Mouse (Mus musculus) stomach, embryonic 14.5 days (tissue): Measurements from ENCODE around the gene Crim1. TPM values are rescaled to one million over a fixed set of nuclear protein-coding genes. Genes with fewer than 3 reads are reported as not detected.
A peak's percentile ranks its signal among the peaks of the same experiment; 100 is the strongest.

Experiments used
- ATAC-seq: fragments of 200-750 bp; cut with Nextera tagmentation; 2 replicates; pipeline ENCODE4 v1.8.0; 2017; ENCODE audit warnings: low read depth, moderate TSS enrichment; ENCODE audit not compliant: insufficient number of reproducible peaks, insufficient read depth, low FRiP score
- H3K27ac ChIP-seq: fragments of 300-500 bp; sonication (generic); 2 replicates; pipeline ENCODE4 v1.5.1; 2014; ENCODE audit warnings: mild to moderate bottlenecking, low read length, moderate library complexity, mixed read lengths
- H3K27me3 ChIP-seq: fragments of 300-500 bp; sonication (generic); 2 replicates; pipeline ENCODE4 v1.6.1; 2014; ENCODE audit warnings: low read length, control low read depth, mixed read lengths; ENCODE audit not compliant: control insufficient read depth, insufficient read depth
- H3K36me3 ChIP-seq: fragments of 300-500 bp; sonication (generic); 2 replicates; pipeline ENCODE4 v1.6.1; 2014; ENCODE audit warnings: mild to moderate bottlenecking, control low read depth, low read length, moderate library complexity, mixed read lengths; ENCODE audit not compliant: control insufficient read depth, insufficient read depth
- H3K4me1 ChIP-seq: fragments of 300-500 bp; sonication (generic); 2 replicates; pipeline ENCODE4 v1.6.1; 2014; ENCODE audit warnings: low read length, control low read depth, mixed read lengths; ENCODE audit not compliant: control insufficient read depth, insufficient read depth
- H3K4me2 ChIP-seq: fragments of 300-500 bp; sonication (generic); replicated peaks from 2 replicates; pipeline ENCODE4 v1.6.1; 2014; ENCODE audit warnings: low read depth, low read length, control low read depth
- H3K4me3 ChIP-seq: fragments of 300-500 bp; sonication (generic); 2 replicates; pipeline ENCODE4 v1.5.1; 2014; ENCODE audit warnings: low read depth, low read length, control low read depth
- H3K9ac ChIP-seq: fragments of 300-500 bp; sonication (generic); replicated peaks from 2 replicates; pipeline ENCODE4 v1.6.1; 2014; ENCODE audit warnings: low read depth, mild to moderate bottlenecking, control low read depth, low read length, moderate library complexity, mixed read lengths
- H3K9me3 ChIP-seq: fragments of 300-500 bp; sonication (generic); 2 replicates; pipeline ENCODE4 v1.6.1; 2016; ENCODE audit warnings: low read depth, low read length, control low read depth; ENCODE audit not compliant: control insufficient read depth
- WGBS: fragments of 180-500 bp; shearing (Covaris S2); extraction: QIAGEN DNeasy Blood & Tissue Kit; methylation state at CpG from one replicate; pipeline ENCODE4 v1.1.7; 2014; 5-methylcytosine and 5-hydroxymethylcytosine counted together
- polyA plus RNA-seq: library from polyadenylated mRNA; unstranded; fragments of >200 nt; fragmentation: Nextera tagmentation; extraction: Ambion mirVana; gene quantifications from 2 replicates; pipeline ENCODE4 v1.2.1, GENCODE M21; 2014

Gene Crim1
- polyA plus RNA-seq, 1 experiment from 2014 or later, result 4.9 TPM

DNA sequence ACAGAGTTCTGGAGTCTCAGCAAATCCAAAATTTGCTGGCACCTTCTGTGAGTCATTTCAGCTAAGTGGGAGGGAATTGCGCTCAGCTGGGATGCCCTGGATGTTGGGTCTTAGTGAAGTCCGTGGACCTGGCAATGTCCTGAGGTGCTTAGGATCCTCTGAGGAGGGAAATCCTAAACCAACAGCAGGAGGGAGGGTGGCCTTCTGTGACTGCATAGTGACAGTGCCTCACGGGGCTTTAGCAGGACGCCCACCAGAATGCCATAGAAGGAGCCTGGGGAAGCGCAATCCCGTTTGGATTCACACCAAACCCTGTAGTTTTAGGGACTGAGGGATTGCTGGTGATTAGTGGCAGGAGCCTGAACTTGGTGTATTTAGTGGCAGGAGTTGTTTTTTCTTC lies 17.4 kb downstream of the Crim1 start:
- Histone ChIP-seq H3K4me1 (peaks cover 31% of the 10 kb centered on the region; the same call in 1 of the 2 replicates), H3K27ac (no peak overlapping the region; the same call in 1 of the 2 replicates), H3K9ac (no peak overlapping the region), H3K4me2 (no peak overlapping the region), H3K9me3 (no peaks in the 10 kb centered on the region), H3K27me3 (no peaks in the 10 kb centered on the region), H3K36me3 (no peaks in the 10 kb centered on the region), H3K4me3 (no peak overlapping the region)
- WGBS, result 58% methylated on average over 6 of the region's 6 CpGs
- ATAC-seq, result no peak

DNA sequence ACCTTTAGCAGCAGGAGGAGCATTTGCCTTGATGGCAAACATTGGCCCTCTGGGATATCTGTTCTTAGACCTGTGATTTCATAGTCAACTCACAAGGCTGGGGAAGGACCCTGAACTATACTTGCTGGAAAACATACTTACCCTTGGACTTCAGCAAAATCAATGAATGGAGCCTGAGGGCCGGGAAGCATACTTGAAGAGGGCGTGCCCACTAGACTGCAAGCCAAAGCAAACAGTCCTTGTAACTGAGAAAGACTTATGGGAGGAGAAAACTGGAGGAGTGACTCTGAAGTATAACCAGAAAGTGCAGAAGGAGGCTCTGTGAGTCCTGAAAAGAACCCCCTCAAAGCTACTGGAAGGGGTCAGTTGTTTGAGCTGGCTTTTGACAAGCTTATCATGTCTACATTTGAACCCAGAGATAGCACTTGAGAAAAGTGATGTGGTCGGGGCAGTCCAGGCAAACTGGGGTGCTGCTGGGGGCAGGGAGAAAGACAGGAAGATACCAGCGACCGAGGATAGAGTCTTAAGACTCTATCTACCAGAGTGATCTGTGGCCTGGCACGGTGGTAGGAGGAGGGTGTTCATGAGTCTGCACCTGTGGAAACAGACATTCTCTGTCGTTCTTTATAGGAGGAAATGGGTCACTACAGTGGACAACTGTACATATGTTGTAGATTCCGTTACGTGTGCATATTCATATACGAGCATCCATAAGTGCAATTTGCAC lies 18.6 kb downstream of the Crim1 start:
- H3K36me3 ChIP-seq, result no peaks in the 10 kb centered on the region
- H3K27ac ChIP-seq, result peak overlapping the region; percentile 62
- H3K4me2 ChIP-seq, result no peak overlapping the region
- no peak overlapping the region for H3K9ac ChIP-seq
- H3K4me3 ChIP-seq, result no peak overlapping the region
- H3K4me1 ChIP-seq, result peaks cover 36% of the 10 kb centered on the region
- peak; percentile 82 for ATAC-seq
- H3K27me3 ChIP-seq, result no peaks in the 10 kb centered on the region
- 73% methylated on average over 10 of the region's 10 CpGs for WGBS
- H3K9me3 ChIP-seq, result no peaks in the 10 kb centered on the region

DNA sequence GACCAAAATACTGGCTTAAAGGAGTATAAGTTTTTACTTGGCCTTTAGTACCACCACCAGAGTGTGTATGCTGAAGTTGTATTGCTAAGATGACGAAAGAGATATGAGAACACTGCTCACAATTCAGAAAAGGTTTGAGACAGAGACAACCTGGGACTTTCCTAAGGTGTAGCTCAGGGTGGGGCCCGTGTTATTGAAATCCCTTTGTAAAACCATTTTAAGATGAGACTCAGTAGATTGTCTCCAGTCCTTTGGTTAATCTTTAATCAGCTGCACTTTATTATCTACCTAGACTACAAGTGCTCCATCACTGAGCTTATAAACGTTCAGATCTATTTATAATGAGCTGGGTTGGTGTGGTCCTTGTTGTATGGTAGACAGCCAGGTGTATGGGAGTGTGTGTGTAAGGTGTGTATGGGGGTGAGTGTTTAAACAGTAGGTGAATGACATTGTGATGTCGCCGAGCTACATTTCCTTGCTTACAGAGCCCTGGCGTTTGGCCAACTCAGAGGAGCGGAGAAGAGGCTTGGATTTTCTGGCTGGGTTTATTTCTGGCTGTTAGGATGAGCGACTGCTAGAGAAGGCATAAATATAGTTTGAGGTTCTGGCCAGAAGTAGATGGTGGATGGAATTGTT lies 21.1 kb downstream of the Crim1 start:
- Histone ChIP-seq H3K9ac (no peak overlapping the region), H3K4me3 (no peak overlapping the region), H3K4me2 (no peak overlapping the region), H3K27ac (no peak overlapping the region), H3K36me3 (no peaks in the 10 kb centered on the region), H3K27me3 (no peaks in the 10 kb centered on the region), H3K4me1 (peaks cover 26% of the 10 kb centered on the region), H3K9me3 (no peaks in the 10 kb centered on the region)
- WGBS, result 29% methylated on average over 8 of the region's 8 CpGs
- no peak for ATAC-seq

DNA sequence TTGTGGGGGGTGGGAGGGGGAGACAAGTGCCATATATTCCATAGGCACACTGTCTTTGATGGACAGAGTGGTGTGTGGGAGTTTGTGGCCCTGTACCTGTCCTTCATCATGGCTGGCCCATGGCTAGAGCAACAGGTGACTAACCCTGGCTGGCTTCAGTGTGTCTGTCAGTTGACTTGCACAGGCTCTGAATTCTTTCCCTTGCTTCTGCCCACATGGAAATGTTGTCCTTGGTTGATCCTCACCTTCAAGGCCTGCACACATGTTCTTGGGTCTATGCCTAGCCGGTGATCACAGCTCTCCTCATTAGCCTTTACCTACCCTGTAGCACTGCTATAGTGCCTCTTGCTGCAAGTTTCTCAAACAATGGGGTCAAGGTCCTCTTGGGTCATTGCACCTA lies 21.8 kb downstream of the Crim1 start:
- Histone ChIP-seq H3K4me1 (peaks cover 20% of the 10 kb centered on the region), H3K27me3 (no peaks in the 10 kb centered on the region), H3K4me3 (no peak overlapping the region), H3K27ac (no peak overlapping the region), H3K9ac (no peak overlapping the region), H3K9me3 (no peaks in the 10 kb centered on the region), H3K4me2 (no peak overlapping the region), H3K36me3 (no peaks in the 10 kb centered on the region)
- ATAC-seq, result no peak
- WGBS, result 84% methylated on average over 1 of the region's 1 CpGs

DNA sequence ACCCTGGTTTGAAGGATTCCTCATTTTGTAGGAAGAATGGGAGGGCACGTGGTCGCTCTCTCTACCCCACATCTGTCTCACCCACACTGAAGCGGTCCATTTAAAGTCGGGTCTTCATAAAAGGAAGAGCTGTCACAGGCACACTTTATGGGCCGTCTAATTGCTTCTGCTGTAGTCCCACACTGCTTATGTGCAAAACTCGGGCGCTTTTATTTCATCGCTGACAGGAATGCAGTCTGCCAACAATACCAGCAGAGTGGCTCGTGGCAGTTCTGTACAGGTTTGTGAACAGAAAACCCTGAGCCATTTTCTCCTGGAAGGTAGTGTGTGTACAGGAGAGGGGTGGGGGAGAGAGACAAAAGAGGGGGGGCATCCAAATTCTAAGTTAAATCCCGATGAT lies 23.9 kb downstream of the Crim1 start:
- no peaks in the 10 kb centered on the region for H3K27me3 ChIP-seq
- no peak overlapping the region for H3K4me2 ChIP-seq
- no peaks in the 10 kb centered on the region for H3K36me3 ChIP-seq
- no peak overlapping the region for H3K27ac ChIP-seq
- ATAC-seq, result peak; percentile 53
- peaks cover 17% of the 10 kb centered on the region for H3K4me1 ChIP-seq
- no peaks in the 10 kb centered on the region for H3K9me3 ChIP-seq
- 21% methylated on average over 10 of the region's 10 CpGs for WGBS
- H3K9ac ChIP-seq, result no peak overlapping the region
- no peak overlapping the region for H3K4me3 ChIP-seq

DNA sequence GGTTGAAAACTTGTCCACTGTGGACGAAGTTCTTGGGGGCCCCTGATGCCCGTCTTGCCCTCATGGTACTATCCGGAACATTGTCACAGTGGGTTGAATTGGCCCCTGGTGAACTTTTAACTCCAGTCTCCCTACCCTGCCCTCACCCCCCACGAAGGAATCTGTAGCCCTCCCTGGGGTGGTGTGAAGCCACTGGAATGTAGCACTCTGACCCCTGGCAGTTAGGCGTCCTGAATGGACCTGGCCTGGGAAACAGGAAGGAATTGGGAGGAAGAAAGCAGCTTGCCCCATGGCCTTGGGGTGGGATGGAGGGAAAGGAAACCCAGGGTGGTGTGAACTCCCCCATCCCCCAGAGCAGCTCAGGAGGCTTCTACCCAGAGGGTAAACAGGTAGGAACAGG lies 25.5 kb downstream of the Crim1 start:
- ATAC-seq, result no peak
- peaks cover 17% of the 10 kb centered on the region for H3K4me1 ChIP-seq
- no peaks in the 10 kb centered on the region for H3K36me3 ChIP-seq
- H3K4me3 ChIP-seq, result no peak overlapping the region
- H3K9ac ChIP-seq, result no peak overlapping the region
- no peaks in the 10 kb centered on the region for H3K27me3 ChIP-seq
- 59% methylated on average over 5 of the region's 5 CpGs for WGBS
- H3K9me3 ChIP-seq, result no peaks in the 10 kb centered on the region
- H3K4me2 ChIP-seq, result no peak overlapping the region
- no peak overlapping the region for H3K27ac ChIP-seq

DNA sequence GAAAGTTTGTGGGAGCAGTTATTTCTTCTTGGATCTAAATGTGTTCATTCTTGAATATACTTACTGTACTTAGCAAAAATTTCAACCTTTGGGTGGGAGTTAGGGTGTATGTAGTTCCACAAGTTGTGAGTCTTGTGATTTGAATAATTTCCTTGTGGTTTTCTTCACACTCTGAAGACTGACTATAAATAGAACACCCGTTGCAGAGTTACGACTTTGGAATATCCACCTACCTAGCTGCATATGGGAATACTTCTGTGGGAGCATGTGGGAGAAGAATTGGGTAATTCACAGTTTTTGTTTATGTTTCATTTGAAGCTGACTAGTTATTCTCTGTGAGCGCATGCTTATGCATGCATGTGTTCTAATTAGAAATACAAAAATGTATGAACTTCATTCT lies 27.2 kb downstream of the Crim1 start:
- peaks cover 5% of the 10 kb centered on the region for H3K4me1 ChIP-seq
- no peak overlapping the region for H3K9ac ChIP-seq
- no peak overlapping the region for H3K4me2 ChIP-seq
- no peak overlapping the region for H3K27ac ChIP-seq
- H3K4me3 ChIP-seq, result no peak overlapping the region
- WGBS, result 83% methylated on average over 3 of the region's 3 CpGs
- no peaks in the 10 kb centered on the region for H3K9me3 ChIP-seq
- no peaks in the 10 kb centered on the region for H3K36me3 ChIP-seq
- ATAC-seq, result no peak
- H3K27me3 ChIP-seq, result no peaks in the 10 kb centered on the region

DNA sequence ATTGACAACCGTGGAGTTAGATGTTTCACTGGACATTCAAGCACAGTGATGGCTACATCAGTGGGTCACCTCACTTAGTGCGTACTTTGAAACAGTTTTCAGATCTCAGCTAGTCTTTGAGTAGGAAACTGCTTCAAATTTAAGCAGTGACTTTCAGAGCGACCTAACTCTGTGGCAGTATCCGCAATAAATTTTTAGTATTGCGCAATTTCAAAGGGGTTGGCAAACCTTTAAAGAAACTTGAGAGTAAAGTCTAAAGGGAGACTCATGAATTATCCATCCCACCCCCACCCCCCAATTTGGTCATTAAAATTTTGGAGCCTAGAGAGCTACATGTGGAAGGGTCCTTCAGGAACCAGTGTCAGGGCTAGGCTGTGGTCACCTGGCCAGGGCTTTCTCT lies 31.5 kb downstream of the Crim1 start:
- H3K4me2 ChIP-seq, result no peak overlapping the region
- H3K9ac ChIP-seq, result no peak overlapping the region
- ATAC-seq, result no peak
- 93% methylated on average over 5 of the region's 5 CpGs for WGBS
- no peaks in the 10 kb centered on the region for H3K27me3 ChIP-seq
- no peak overlapping the region for H3K27ac ChIP-seq
- no peaks in the 10 kb centered on the region for H3K9me3 ChIP-seq
- H3K4me1 ChIP-seq, result no peaks in the 10 kb centered on the region
- no peaks in the 10 kb centered on the region for H3K36me3 ChIP-seq
- no peak overlapping the region for H3K4me3 ChIP-seq
